Mouse (Mus musculus) G1E (cell line): ENCODE measurements around the gene Pip5k1b.

Experiments used
- CTCF ChIP-seq: IDR thresholded peaks from 2 replicates; pipeline ENCODE4 v1.5.1; 2012; ENCODE audit warnings: low read depth, low read length, inconsistent platforms, mixed read lengths
- GATA1 ChIP-seq: IDR thresholded peaks from 2 replicates; pipeline ENCODE4 v1.6.1; 2012; ENCODE audit warnings: borderline replicate concordance, low read length, inconsistent platforms, mixed read lengths
- TAL1 ChIP-seq: conservative IDR thresholded peaks from 2 replicates; pipeline ENCODE4 v1.6.1; 2012; ENCODE audit warnings: low read depth, low read length, inconsistent platforms, mixed read lengths

DNA sequence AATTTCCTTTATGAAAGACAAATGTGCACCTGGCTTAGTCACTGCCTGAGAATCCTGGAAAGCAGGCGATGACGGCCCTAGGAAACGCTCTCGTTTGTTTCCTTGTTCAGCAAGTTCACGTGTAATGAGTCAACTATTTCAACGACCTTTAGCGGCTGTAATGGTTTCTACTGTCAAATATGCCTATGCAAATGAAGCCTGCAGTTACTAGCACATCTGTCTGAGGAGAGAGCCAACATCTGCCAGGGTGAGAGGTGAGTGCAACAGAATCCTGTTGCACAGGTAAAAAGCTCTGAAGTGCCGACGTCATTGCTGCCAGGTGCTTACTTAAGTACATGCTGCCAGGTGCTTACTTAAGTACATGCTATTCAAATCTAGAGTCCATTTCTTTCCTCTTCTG, 196.4 kb downstream of the Pip5k1b start:
- TF ChIP-seq CTCF (no peak), TAL1 (no peak), GATA1 (no peak)
